Mouse (Mus musculus): Measurements from ENCODE around the gene Ildr2.

- TF ChIP-seq TCF12 (IDR thresholded peaks at IDR 0.05; ENCODE audit: insufficient read depth, poor library complexity, severe bottlenecking) (no peak), MAX (IDR thresholded peaks at IDR 0.05; ENCODE audit: low read depth) (no peak), POLR2A (IDR thresholded peaks at IDR 0.05; ENCODE audit: insufficient read length, low read depth) (no peak), CEBPB (IDR thresholded peaks at IDR 0.05; ENCODE audit: insufficient read depth, poor library complexity, severe bottlenecking) (no peak), USF1 (IDR thresholded peaks at IDR 0.05; ENCODE audit: low read depth) (no peak), SRF (IDR thresholded peaks at IDR 0.05; ENCODE audit: control insufficient read depth, insufficient read length, low read depth) (no peak), MYOG (IDR thresholded peaks at IDR 0.05; ENCODE audit: control insufficient read depth in 1 of 3, insufficient read depth in 1 of 3, insufficient read length in 2 of 3, low read depth in 2 of 3) (no peak), POLR2AphosphoS2 (IDR thresholded peaks at IDR 0.05; ENCODE audit: insufficient read length, low read depth) (no peak), E2F4 (IDR thresholded peaks at IDR 0.05; ENCODE audit: insufficient read depth) (no peak)
These were observed 61.8 kb downstream of the Ildr2 start for GRCm38 (mm10) chr1:166315706-166316105.

Data from myocyte (in vitro differentiated cells).